Mouse (Mus musculus) kidney, embryonic 15.5 days (tissue): ENCODE data around the gene Ugp2. TPM values are rescaled to one million over a fixed set of nuclear protein-coding genes. Genes with fewer than 3 reads are reported as not detected.

Experiments
- ATAC-seq: fragments of 200-750 bp; cut with Nextera tagmentation; replicated peaks from 2 replicates; pipeline ENCODE4 v1.8.0; 2017; ENCODE audit warnings: moderate TSS enrichment; ENCODE audit not compliant: low FRiP score
- H3K27ac ChIP-seq: fragments of 300-500 bp; sonication (generic); 2 replicates; pipeline ENCODE4 v1.5.1; 2015; ENCODE audit warnings: mild to moderate bottlenecking, inconsistent platforms
- H3K27me3 ChIP-seq: fragments of 300-500 bp; sonication (generic); 2 replicates; pipeline ENCODE4 v1.6.1; 2015; ENCODE audit warnings: inconsistent platforms
- H3K36me3 ChIP-seq: fragments of 300-500 bp; sonication (generic); 2 replicates; pipeline ENCODE4 v1.6.1; 2015; ENCODE audit warnings: inconsistent platforms
- H3K4me1 ChIP-seq: fragments of 300-500 bp; sonication (generic); 2 replicates; pipeline ENCODE4 v1.6.1; 2015; ENCODE audit warnings: inconsistent platforms
- H3K4me2 ChIP-seq: fragments of 300-500 bp; sonication (generic); 2 replicates; pipeline ENCODE4 v1.6.1; 2015; ENCODE audit warnings: moderate library complexity, mild to moderate bottlenecking, inconsistent platforms
- H3K4me3 ChIP-seq: fragments of 300-500 bp; sonication (generic); replicated peaks from 2 replicates; pipeline ENCODE4 v1.5.1; 2015; ENCODE audit warnings: mild to moderate bottlenecking, inconsistent platforms
- H3K9ac ChIP-seq: fragments of 300-500 bp; sonication (generic); 2 replicates; pipeline ENCODE4 v1.6.1; 2015; ENCODE audit warnings: mild to moderate bottlenecking, inconsistent platforms
- H3K9me3 ChIP-seq: fragments of 300-500 bp; sonication (generic); replicated peaks from 2 replicates; pipeline ENCODE4 v1.6.1; 2016; ENCODE audit warnings: inconsistent platforms
- WGBS: fragments of 180-500 bp; shearing (Covaris S2); methylation state at CpG from one replicate; pipeline ENCODE4 v1.1.7; 2015; ENCODE audit warnings: mixed read lengths; 5-methylcytosine and 5-hydroxymethylcytosine counted together
- polyA plus RNA-seq: library from polyadenylated mRNA; unstranded; fragments of >200 nt; fragmentation: Nextera tagmentation; extraction: Ambion mirVana; gene quantifications from 2 replicates; pipeline ENCODE4 v1.2.1, GENCODE M21; 2015

The Ugp2 gene
- 80.7 and 87.1 TPM in 2 replicates for polyA plus RNA-seq

DNA sequence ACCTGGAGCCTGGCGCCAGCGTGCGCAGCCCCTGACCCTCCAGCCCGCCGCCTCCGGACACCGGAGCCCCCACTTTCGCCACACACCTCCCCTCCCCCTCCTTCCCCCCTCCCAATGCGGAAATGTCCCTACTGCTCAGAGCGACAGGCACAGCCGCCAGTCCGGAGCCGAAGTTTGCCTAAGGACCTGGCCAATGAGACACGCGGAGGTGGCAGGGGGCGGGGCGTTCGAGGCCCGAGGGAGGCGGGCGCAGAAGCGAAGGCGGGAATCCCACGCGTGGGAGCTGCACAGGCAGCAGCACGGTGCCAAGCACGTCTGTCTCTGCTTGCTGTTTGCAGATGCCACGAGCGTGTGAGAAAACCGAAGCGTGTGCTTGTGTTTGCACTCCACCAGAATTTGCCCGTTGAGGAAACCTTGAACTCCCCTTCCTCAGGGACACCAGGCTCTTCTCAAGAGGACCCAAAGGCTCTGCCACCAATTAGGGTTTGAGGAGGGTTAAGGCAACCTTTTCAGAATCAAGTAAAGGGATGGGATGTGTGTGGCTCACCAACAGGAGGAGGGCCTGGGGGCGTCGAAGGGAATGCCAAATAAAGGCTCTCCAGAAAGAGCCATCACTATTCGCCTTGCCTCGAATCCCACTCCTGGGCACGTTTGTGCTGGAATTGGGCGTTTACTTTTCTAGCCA lies at the start of gene Ugp2:
Gene Ugp2 (minus strand): TSS at position 80 of the 685 bp plus-strand sequence.
- peaks cover 19% of the 10 kb centered on the region for H3K4me1 ChIP-seq
- no peaks in the 10 kb centered on the region for H3K27me3 ChIP-seq
- H3K27ac ChIP-seq = peak within 1 kb of the TSS; percentile 98
- H3K9me3 ChIP-seq = no peaks in the 10 kb centered on the region
- ATAC-seq = peak; percentile 95
- peak within 1 kb of the TSS; percentile 80 for H3K9ac ChIP-seq
- peaks cover 3% of the 10 kb centered on the region; the same call in 1 of the 2 replicates for H3K36me3 ChIP-seq
- H3K4me2 ChIP-seq = peak within 1 kb of the TSS; percentile 75
- peak within 1 kb of the TSS; percentile 82 for H3K4me3 ChIP-seq
- WGBS = 6% methylated on average over 37 of the region's 38 CpGs

DNA sequence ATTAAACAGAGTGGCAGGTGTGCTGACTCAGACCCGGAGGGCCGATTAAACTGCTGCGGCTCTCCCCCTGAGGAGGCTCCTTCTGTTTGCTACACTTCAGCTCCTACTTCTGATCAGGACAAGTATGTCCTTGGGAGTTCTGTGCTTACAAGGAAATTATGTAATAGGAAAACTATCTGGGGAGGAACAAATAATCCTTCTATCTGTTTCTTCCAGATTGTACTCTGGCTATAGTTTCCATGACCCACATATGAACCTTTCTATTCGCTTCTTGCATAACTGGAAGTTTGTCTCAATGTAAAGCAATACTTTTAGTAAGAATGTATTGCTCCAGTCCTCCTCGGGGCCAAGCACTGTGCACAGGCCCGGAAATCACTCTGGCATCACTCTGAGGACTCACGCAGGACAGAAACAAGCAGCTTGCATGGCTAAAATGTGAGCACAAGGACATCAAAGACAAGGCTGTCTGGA lies 43.9 kb upstream of the Ugp2 start:
- no peak overlapping the region for H3K27ac ChIP-seq
- no peak for ATAC-seq
- no peaks in the 10 kb centered on the region for H3K9me3 ChIP-seq

DNA sequence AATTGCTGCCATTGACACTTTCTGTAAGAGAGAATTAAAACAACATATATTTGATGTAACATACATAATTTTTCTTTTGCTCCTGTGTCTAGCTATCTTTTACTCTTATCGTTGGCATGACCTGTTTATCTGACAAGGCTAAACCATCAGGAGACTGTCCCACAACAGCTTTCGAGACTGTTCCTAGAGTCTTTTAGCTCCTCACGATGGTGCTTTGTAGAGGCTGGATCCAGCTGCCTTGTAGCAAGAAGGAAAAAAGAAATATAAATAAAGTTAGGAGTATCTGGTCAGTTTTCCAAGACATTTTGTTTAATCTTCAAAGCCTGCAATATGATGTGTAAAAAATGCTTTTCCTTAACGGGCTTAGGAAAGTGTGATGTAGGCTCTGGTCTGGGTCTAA lies 35.7 kb upstream of the Ugp2 start:
- Histone ChIP-seq H3K4me1 (no peaks in the 10 kb centered on the region), H3K9ac (no peak overlapping the region), H3K27me3 (no peaks in the 10 kb centered on the region), H3K4me3 (no peak overlapping the region), H3K27ac (no peak overlapping the region), H3K4me2 (no peak overlapping the region), H3K9me3 (no peaks in the 10 kb centered on the region), H3K36me3 (no peaks in the 10 kb centered on the region)
- ATAC-seq = no peak
- WGBS = 84% methylated on average over 4 of the region's 4 CpGs

More for the DNA sequence above, 43.9 kb upstream of the Ugp2 start:
- Histone ChIP-seq H3K36me3 (no peaks in the 10 kb centered on the region), H3K4me3 (no peak overlapping the region), H3K27me3 (no peaks in the 10 kb centered on the region), H3K4me1 (no peaks in the 10 kb centered on the region), H3K4me2 (no peak overlapping the region), H3K9ac (no peak overlapping the region)
- 45% methylated on average over 7 of the region's 7 CpGs for WGBS

DNA sequence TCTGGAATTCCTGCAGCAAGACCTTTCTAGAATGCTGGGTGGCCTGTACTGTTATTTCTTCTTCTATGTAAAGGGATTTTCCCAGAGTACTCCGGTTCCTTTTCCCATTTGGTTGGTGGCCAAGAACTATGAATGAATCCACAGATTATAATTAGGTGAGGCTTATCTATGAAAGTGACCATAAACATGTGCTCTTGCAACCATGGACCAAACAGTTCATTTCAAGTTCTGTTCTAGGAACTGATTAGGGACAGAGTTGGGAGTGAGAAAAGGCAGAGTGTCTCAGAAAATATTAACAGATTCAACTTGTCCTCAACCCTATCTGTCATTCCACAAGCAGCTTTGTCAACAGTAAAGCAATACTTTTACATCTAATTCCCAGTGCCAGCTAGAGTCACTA lies 35.1 kb upstream of the Ugp2 start:
- H3K4me2 ChIP-seq = no peak overlapping the region
- H3K9me3 ChIP-seq = no peaks in the 10 kb centered on the region
- H3K4me3 ChIP-seq = no peak overlapping the region
- H3K36me3 ChIP-seq = no peaks in the 10 kb centered on the region
- H3K9ac ChIP-seq = no peak overlapping the region
- H3K27ac ChIP-seq = no peak overlapping the region
- H3K4me1 ChIP-seq = no peaks in the 10 kb centered on the region
- no peaks in the 10 kb centered on the region for H3K27me3 ChIP-seq
- 84% methylated on average over 1 of the region's 1 CpGs for WGBS
- ATAC-seq = no peak

DNA sequence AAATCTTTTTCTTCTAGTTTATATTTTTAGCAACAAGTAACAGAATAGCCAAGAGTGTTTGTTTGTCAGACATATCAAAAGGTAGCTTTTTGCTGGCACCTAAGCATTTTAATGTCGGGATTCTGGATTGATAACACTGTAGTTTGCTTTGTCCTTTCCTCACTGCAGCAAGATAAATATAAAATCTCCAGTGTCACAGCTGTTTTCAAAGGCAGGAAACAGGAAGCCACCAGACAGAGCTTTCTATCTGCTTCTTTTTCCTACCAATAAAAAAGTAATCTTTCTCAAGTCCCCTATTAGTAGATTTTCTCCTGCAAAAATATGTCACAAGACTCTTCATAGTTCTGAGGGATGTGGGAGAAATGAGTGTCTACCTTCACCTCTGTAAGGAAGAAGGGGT lies 32.9 kb upstream of the Ugp2 start:
- 54% methylated on average over 1 of the region's 1 CpGs for WGBS
- no peaks in the 10 kb centered on the region for H3K27me3 ChIP-seq
- H3K4me2 ChIP-seq = no peak overlapping the region
- no peaks in the 10 kb centered on the region for H3K4me1 ChIP-seq
- no peaks in the 10 kb centered on the region for H3K36me3 ChIP-seq
- no peaks in the 10 kb centered on the region for H3K9me3 ChIP-seq
- H3K27ac ChIP-seq = no peak overlapping the region
- ATAC-seq = no peak
- H3K9ac ChIP-seq = no peak overlapping the region
- no peak overlapping the region for H3K4me3 ChIP-seq

DNA sequence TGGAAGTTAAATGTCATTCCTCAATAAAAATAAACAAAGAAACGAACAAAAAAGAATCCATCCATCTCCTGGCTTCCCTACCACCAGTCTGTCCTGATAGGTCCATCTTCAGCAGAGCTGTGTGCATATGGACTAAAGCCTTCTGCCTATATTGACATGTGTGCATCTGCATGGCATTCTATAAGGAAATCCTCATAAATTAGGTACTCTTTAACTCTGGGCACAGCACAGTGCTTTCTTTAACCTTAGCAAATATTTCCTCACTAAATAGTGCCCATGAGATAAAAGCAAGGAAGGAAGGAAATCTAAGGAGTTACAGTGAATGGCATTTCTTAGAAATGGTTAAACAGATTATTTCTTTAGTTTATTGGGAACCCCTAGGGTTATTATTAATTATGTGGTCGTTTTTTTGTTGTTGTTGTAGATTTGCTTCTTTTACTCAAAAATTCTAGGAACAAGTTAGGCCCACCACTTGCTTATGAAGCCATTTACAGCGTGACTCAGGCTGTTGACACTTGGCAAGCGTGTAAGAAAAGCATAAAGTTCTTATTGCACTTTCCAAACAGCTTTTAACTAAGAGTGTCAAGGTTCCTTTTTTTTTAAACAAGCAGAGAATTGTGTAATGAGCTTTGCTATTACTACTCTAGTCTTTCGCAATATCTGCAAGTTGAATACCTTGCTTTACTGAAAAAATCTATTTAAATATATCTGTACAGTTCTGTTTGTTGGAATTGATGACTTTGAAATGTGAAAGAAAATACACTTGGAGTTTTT lies 31.7 kb upstream of the Ugp2 start:
- WGBS = 68% methylated on average over 5 of the region's 5 CpGs
- no peak overlapping the region for H3K27ac ChIP-seq
- no peak overlapping the region for H3K4me2 ChIP-seq
- no peaks in the 10 kb centered on the region for H3K27me3 ChIP-seq
- ATAC-seq = no peak
- H3K4me1 ChIP-seq = no peaks in the 10 kb centered on the region
- no peaks in the 10 kb centered on the region for H3K36me3 ChIP-seq
- H3K4me3 ChIP-seq = no peak overlapping the region
- H3K9me3 ChIP-seq = no peaks in the 10 kb centered on the region
- no peak overlapping the region for H3K9ac ChIP-seq

DNA sequence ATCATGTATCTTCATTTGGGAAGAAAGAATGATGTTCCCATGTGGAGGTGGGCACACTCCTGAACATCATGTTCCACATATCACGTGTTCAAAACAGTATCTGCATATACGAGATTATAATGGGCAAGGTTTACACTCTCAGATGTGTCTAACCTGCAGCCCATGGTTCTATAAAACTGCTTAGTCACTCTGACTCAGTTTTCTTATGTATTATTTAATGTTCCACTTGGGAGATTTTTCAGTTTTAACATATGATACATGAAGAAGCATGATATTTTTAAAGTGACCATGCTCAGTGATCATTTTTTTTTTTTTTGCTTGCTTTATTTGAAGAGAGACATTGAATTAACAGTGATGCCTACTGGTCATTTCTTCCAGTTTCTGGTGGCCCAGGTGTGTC lies 30.2 kb upstream of the Ugp2 start:
- WGBS = 88% methylated on average over 2 of the region's 2 CpGs
- H3K4me1 ChIP-seq = no peaks in the 10 kb centered on the region
- no peaks in the 10 kb centered on the region for H3K27me3 ChIP-seq
- no peak overlapping the region for H3K27ac ChIP-seq
- H3K9ac ChIP-seq = no peak overlapping the region
- no peak overlapping the region for H3K4me3 ChIP-seq
- H3K36me3 ChIP-seq = no peaks in the 10 kb centered on the region
- ATAC-seq = no peak
- no peak overlapping the region for H3K4me2 ChIP-seq
- H3K9me3 ChIP-seq = no peaks in the 10 kb centered on the region

DNA sequence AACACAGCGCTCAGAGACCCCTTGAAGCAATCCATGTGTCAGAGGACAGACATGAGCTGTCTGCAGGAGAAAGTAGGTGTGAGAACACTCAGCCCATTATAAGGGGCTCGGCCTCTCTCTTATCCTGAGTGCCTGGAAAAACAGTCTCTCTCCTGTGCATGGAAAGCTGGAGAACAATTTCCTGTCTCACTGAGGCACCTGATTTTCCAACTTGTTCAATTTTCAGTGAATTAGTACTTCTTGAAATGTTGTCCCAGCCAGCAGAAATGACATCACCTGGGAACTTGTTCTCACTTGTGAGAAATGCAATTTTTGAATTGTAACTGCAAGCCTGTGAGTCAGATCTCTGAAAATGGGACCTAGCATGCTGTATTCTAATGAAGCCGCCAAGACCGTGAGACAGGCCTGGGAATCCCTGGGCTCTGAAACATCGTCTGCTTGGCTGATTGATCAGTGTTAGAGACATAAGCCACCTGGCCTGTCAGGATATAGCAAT lies 28.2 kb upstream of the Ugp2 start:
- Histone ChIP-seq H3K27me3 (no peaks in the 10 kb centered on the region), H3K9me3 (no peaks in the 10 kb centered on the region; the same call in 1 of the 2 replicates), H3K36me3 (no peaks in the 10 kb centered on the region), H3K4me3 (no peak overlapping the region), H3K4me1 (no peaks in the 10 kb centered on the region), H3K27ac (no peak overlapping the region), H3K9ac (no peak overlapping the region), H3K4me2 (no peak overlapping the region)
- ATAC-seq = no peak
- 38% methylated on average over 5 of the region's 5 CpGs for WGBS

DNA sequence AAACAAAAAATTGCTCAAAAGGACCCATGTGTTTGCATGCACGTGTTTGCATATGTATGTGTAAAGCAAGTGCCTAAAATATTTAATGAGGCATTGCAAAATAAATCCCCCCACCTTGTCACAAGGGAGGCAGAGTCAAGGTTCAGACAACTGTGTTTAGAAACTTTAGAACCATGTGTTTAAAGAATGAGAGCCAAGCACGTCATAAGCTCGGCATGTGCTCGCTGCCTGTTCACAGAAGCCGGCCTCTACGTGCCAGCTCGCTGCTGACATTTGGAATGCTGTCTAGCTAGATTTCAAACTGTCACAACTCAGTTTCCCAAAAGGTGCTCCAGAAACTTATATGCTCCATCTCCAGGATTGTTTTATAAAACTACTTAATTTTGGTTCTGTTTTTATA lies 27.5 kb upstream of the Ugp2 start:
- Histone ChIP-seq H3K27me3 (no peaks in the 10 kb centered on the region), H3K4me1 (no peaks in the 10 kb centered on the region), H3K9me3 (no peaks in the 10 kb centered on the region; the same call in 1 of the 2 replicates), H3K27ac (no peak overlapping the region), H3K9ac (no peak overlapping the region), H3K4me3 (no peak overlapping the region), H3K36me3 (no peaks in the 10 kb centered on the region), H3K4me2 (no peak overlapping the region)
- 35% methylated on average over 7 of the region's 7 CpGs for WGBS
- ATAC-seq = no peak

DNA sequence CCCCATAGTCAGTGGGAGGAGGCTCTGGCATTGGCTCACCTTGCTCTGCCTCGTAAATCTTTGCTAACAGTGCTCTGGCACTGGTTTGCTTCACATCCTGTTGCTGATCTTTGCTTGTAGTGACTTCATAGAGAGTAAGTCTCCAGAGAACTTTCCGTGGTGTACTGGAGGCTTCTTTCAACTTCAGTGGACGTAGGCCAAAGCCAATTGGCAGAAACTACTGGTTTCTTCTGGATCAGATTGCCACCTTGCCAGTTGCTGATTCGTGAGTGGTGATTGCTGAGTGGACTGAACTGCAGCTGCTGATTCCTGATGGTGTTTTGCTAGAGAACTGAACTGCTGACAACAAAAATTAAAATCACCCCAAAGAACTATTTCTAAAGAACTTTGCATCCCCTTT lies 15.8 kb upstream of the Ugp2 start:
- WGBS = 75% methylated on average over 4 of the region's 4 CpGs
- H3K36me3 ChIP-seq = no peaks in the 10 kb centered on the region
- H3K4me1 ChIP-seq = no peaks in the 10 kb centered on the region
- no peak for ATAC-seq
- no peak overlapping the region for H3K4me2 ChIP-seq
- H3K4me3 ChIP-seq = no peak overlapping the region
- H3K9me3 ChIP-seq = no peaks in the 10 kb centered on the region
- no peak overlapping the region for H3K27ac ChIP-seq
- H3K9ac ChIP-seq = no peak overlapping the region
- no peaks in the 10 kb centered on the region for H3K27me3 ChIP-seq

DNA sequence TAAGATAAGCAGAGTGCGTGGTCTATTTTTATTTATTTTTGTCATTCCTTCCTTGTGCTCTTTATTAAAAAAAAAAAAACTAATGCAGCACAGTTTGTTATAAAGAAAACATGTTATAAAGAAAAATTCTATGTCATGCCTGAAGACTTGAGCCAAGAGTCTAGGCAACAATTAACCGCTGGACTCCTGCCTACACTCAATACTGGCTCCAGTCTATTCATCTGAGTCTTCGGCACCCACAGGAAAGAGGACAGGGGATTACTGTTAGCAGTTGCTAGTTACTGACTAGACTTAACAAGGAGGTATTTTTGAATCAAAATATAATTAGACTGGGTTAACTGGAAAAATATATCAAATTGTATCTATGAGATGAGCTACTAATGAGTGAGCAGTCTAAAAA lies 3.1 kb upstream of the Ugp2 start:
- H3K9me3 ChIP-seq = no peaks in the 10 kb centered on the region

DNA sequence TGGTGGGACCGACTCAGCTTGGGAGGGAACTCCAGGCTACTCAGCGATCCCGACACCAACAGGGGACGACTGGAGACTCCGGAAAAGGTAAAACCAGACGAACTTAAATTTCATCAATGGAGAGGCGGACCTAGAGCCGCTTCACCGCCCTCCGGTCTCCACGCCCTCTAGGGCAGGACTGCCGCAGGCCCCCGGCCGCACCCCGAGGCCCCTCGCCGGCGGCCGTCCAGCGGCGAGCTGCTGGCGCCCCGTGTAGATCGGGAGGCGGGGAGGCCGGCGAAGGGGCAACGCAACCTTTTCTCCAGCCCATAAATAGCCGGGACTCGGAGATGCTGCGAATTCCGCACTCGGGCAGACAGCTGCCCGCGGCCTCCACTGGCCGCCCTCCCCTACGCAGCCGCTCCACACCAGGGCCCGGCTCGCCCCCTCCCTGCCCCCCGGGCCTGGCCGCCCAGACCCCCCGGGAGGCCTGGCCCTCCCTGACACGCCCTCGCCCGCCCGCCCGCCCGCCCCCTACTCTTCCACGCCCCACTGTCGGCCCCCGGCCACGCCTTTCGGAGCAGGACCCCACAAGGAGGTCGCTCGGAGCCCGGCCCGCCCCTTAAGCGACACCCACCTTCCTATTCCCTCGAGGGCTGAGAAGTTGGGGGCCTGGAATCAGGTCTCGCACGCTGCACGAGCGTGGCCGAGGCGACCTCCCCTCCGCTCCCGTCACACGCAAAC lies 441 bp downstream of the Ugp2 start:
- under 1% methylated on average over 49 of the region's 69 CpGs for WGBS
- H3K27me3 ChIP-seq = no peaks in the 10 kb centered on the region
- H3K4me2 ChIP-seq = peak overlapping the region; percentile 75
- peak; percentile 96 for ATAC-seq
- H3K4me1 ChIP-seq = peaks cover 19% of the 10 kb centered on the region
- H3K27ac ChIP-seq = peak overlapping the region; percentile 98
- peak overlapping the region; percentile 80 for H3K9ac ChIP-seq
- H3K36me3 ChIP-seq = peaks cover 3% of the 10 kb centered on the region; the same call in 1 of the 2 replicates
- H3K4me3 ChIP-seq = peak overlapping the region; percentile 82
- H3K9me3 ChIP-seq = no peaks in the 10 kb centered on the region

More for the DNA sequence above, 3.1 kb upstream of the Ugp2 start:
- Histone ChIP-seq H3K27ac (no peak overlapping the region), H3K4me3 (no peak overlapping the region), H3K36me3 (no peaks in the 10 kb centered on the region), H3K27me3 (no peaks in the 10 kb centered on the region), H3K9ac (no peak overlapping the region), H3K4me2 (no peak overlapping the region), H3K4me1 (peaks cover 9% of the 10 kb centered on the region)
- 90% methylated on average over 3 of the region's 3 CpGs for WGBS
- ATAC-seq = no peak
